Mouse (Mus musculus): Measurements from ENCODE around the gene Rad9a. TPM values are rescaled to one million over a fixed set of nuclear protein-coding genes. Genes with fewer than 3 reads are reported as not detected.
A peak's percentile ranks its signal among the peaks of the same experiment; 100 is the strongest.

Gene Rad9a
- total and polyA plus RNA-seq, 3 experiments, result 21.3 to 37.9 TPM; not detected in 1

GRCm38 (mm10) chr19:4162646-4163542, 38.6 kb downstream of the Rad9a start, which contains the start of gene Rps6kb2 (continued):
- peak; percentile 76 for TF ChIP-seq TBP (IDR thresholded peaks at IDR 0.05; ENCODE audit: low read depth, low read length)
- peak; percentile 92 for TF ChIP-seq KAT2A (conservative IDR thresholded peaks at IDR 0.05; ENCODE audit: low read depth, low read length)
- TF ChIP-seq MYB (IDR thresholded peaks at IDR 0.05; ENCODE audit: low read depth, low read length), result no peak
- TF ChIP-seq MEF2A (IDR thresholded peaks at IDR 0.05; ENCODE audit: extremely low read depth, insufficient replicate concordance, low read depth, low read length, poor library complexity, severe bottlenecking), result no peak
- TF ChIP-seq SIN3A (IDR thresholded peaks at IDR 0.05; ENCODE audit: low read length), result peak; percentile 99
- no peak for TF ChIP-seq EP300 (IDR thresholded peaks at IDR 0.05; ENCODE audit: low read depth in 1 of 2, low read length in 2 of 2)
- TF ChIP-seq TCF12 (IDR thresholded peaks at IDR 0.05; ENCODE audit: low read depth, low read length), result peak; percentile 64; the same call in 1 of the 2 replicates

- no peak for TF ChIP-seq E2F4 (IDR thresholded peaks at IDR 0.05; ENCODE audit: borderline replicate concordance, low read depth, low read length)
- TF ChIP-seq RAD21 (IDR thresholded peaks at IDR 0.05; ENCODE audit: low read depth, low read length), result no peak
- TF ChIP-seq BHLHE40 (IDR thresholded peaks at IDR 0.05; ENCODE audit: borderline replicate concordance, low read depth, low read length), result no peak
- no peak for TF ChIP-seq SMC3 (IDR thresholded peaks at IDR 0.05; ENCODE audit: low read depth, low read length)
- no peak for TF ChIP-seq NELFE (IDR thresholded peaks at IDR 0.05; ENCODE audit: low read depth, low read length)
- no peak for TF ChIP-seq TCF12 (IDR thresholded peaks at IDR 0.05; ENCODE audit: low read depth, low read length)
- TF ChIP-seq POLR2A (IDR thresholded peaks at IDR 0.05; ENCODE audit: control insufficient read depth in 1 of 2, insufficient read depth in 1 of 2, low read depth in 1 of 2, low read length in 2 of 2, poor library complexity in 1 of 2), result no peak
- TF ChIP-seq MYB (IDR thresholded peaks at IDR 0.05; ENCODE audit: low read depth, low read length), result no peak
- no peak for TF ChIP-seq GATA1 (IDR thresholded peaks at IDR 0.05; ENCODE audit: low read depth, low read length)
- no peak for TF ChIP-seq MAX (IDR thresholded peaks at IDR 0.05; ENCODE audit: low read length)
- no peak for TF ChIP-seq MYC (IDR thresholded peaks at IDR 0.05; ENCODE audit: low read depth, low read length)
- TF ChIP-seq ETS1 (IDR thresholded peaks at IDR 0.05; ENCODE audit: low read depth, low read length), result no peak
- no peak for TF ChIP-seq MAFK (IDR thresholded peaks at IDR 0.05; ENCODE audit: borderline replicate concordance, low read depth, low read length)
- TF ChIP-seq EP300 (IDR thresholded peaks at IDR 0.05; ENCODE audit: low read depth in 1 of 2, low read length in 2 of 2), result no peak
- Histone ChIP-seq H3K27ac (ENCODE audit: control insufficient read depth, low read depth, low read length) (no peak overlapping the region), H3K27me3 (ENCODE audit: control insufficient read depth in 1 of 2, insufficient read depth in 2 of 2, low read length in 2 of 2) (no peaks in the 10 kb centered on the region), H3K9ac (ENCODE audit: control insufficient read depth, low read depth, low read length, poor library complexity, severe bottlenecking) (no peak overlapping the region), H3K4me3 (ENCODE audit: control insufficient read depth in 1 of 2, insufficient read depth in 1 of 2, low read depth in 2 of 2, low read length in 2 of 2) (no peak overlapping the region), H3K36me3 (ENCODE audit: control insufficient read depth in 1 of 2, insufficient read depth in 2 of 2, low read length in 2 of 2) (peaks cover 0 to 12% of the 10 kb centered on the region in 2 experiments; a peak in 3 of 4 replicates), H3K9me3 (replicated peaks; ENCODE audit: insufficient read depth, low read length) (no peaks in the 10 kb centered on the region), H3K79me2 (ENCODE audit: control insufficient read depth, insufficient read depth, low read length, poor library complexity) (peaks cover 10% of the 10 kb centered on the region), H3K4me1 (ENCODE audit: control insufficient read depth in 1 of 2, insufficient read depth in 2 of 2, low read length in 2 of 2) (peaks cover 5 to 24% of the 10 kb centered on the region in 2 experiments)
- no peak for DNase-seq (ENCODE audit: low read depth, low spot score)
These were observed 42.4 kb downstream of the Rad9a start for GRCm38 (mm10) chr19:4159049-4159448.
